In genomic region chr8:70725792-70726447, GRCm38 (mm10) we compare ENCODE assay signal across 10 mouse cellular contexts. TPM values are rescaled to one million over a fixed set of nuclear protein-coding genes. Genes with fewer than 3 reads are reported as not detected.
DNase-seq lines count a peak whose midpoint lies in the region; ATAC-seq and TF ChIP-seq lines count a peak whose summit lies in the region.
"Had no signal": no experiment of that assay in that cellular context is flagged by ENCODE, and none has a peak within 500 bp of the region (broad histone marks: within the 10 kb centered on the region; RNA-seq: fewer than 3 reads in every experiment).

No protein-coding gene starts in this region.

- H3K9me3 ChIP-seq in heart, embryonic 11.5 days (replicated peaks; ENCODE audit: control insufficient read depth, low read length), result no peaks in the 10 kb centered on the region
- H3K9me3 ChIP-seq in forebrain, postnatal 0 days (ENCODE audit: low read length), result no peaks in the 10 kb centered on the region
- H3K9me3 ChIP-seq: limb, embryonic 13.5 days had no signal

- H3K27ac ChIP-seq in heart, embryonic 11.5 days (ENCODE audit: low read depth, low read length), result no peak overlapping the region
- no peak overlapping the region for H3K27ac ChIP-seq in forebrain, postnatal 0 days (ENCODE audit: low read depth, low read length)
- H3K27ac ChIP-seq: limb, embryonic 13.5 days had no signal

- H3K27me3 ChIP-seq in heart, embryonic 11.5 days (ENCODE audit: control insufficient read depth, insufficient read depth, low read length), result peaks cover 49% of the 10 kb centered on the region
- H3K27me3 ChIP-seq in forebrain, postnatal 0 days (ENCODE audit: insufficient read depth, low read length), result peaks cover 18% of the 10 kb centered on the region

- ATAC-seq in heart, embryonic 11.5 days (replicated peaks; ENCODE audit: insufficient number of reproducible peaks, low FRiP score, low TSS enrichment), result no peak
- ATAC-seq in forebrain, postnatal 0 days, result no peak
- ATAC-seq: activated CD4-positive, CD25-positive, alpha-beta regulatory T cell, adult 4 months had no signal

- H3K4me3 ChIP-seq in heart, embryonic 11.5 days (ENCODE audit: low read depth, low read length), result no peak overlapping the region
- H3K4me3 ChIP-seq in forebrain, postnatal 0 days (ENCODE audit: low read depth, low read length), result no peak overlapping the region
- H3K4me3 ChIP-seq: limb, embryonic 13.5 days had no signal

- H3K9ac ChIP-seq in heart, embryonic 11.5 days (ENCODE audit: low read depth, low read length), result no peak overlapping the region
- H3K9ac ChIP-seq in forebrain, postnatal 0 days, result no peak overlapping the region
- H3K9ac ChIP-seq: limb, embryonic 13.5 days had no signal

- 23% methylated on average over 14 of the region's 14 CpGs for WGBS in heart, embryonic 11.5 days (ENCODE audit: insufficient replicate concordance)
- 35% methylated on average over 14 of the region's 14 CpGs for WGBS in forebrain, postnatal 0 days

- H3K4me1 ChIP-seq in heart, embryonic 11.5 days (ENCODE audit: control insufficient read depth, insufficient read depth, low read length), result no peaks in the 10 kb centered on the region
- H3K4me1 ChIP-seq in forebrain, postnatal 0 days (ENCODE audit: insufficient read depth), result no peaks in the 10 kb centered on the region

- no peak overlapping the region for H3K4me2 ChIP-seq in heart, embryonic 11.5 days
- no peak overlapping the region for H3K4me2 ChIP-seq in forebrain, postnatal 0 days (ENCODE audit: low read depth)
- H3K4me2 ChIP-seq: limb, embryonic 13.5 days had no signal

- intact Hi-C loops in heart, postnatal 14 days (cut with DNase I), result no loop called here

- H3K36me3 ChIP-seq in heart, embryonic 11.5 days (ENCODE audit: control insufficient read depth, insufficient read depth, low read length), result no peaks in the 10 kb centered on the region
- no peaks in the 10 kb centered on the region for H3K36me3 ChIP-seq in forebrain, postnatal 0 days (ENCODE audit: insufficient read depth)
- H3K36me3 ChIP-seq: limb, embryonic 13.5 days had no signal

- DNase-seq in heart, postnatal 14 days, result peak; percentile 51 to 64
- DNase-seq in ES-CJ7 (ENCODE audit: low read depth, low spot score), result peak; percentile 50
- peak; percentile 54 for DNase-seq in adrenal gland, postnatal 25 days
- peak; percentile 84 to 86 for DNase-seq in kidney, postnatal 4 days
- DNase-seq in cerebellum, postnatal 4 days (ENCODE audit: low spot score in 2 of 2), result no peak
- no peak for DNase-seq in forebrain, postnatal 0 days

- no peak for TF ChIP-seq CTCF in forebrain, postnatal 0 days (IDR thresholded peaks at IDR 0.05; ENCODE audit: low read depth)

RNA-seq across cellular contexts. Expression of gene Pde4c, which starts 2.4 kb away (rescaled TPM):
- 1 to 10 TPM; 4.5 to 4.6 TPM for total RNA-seq in heart, postnatal 14 days (2021)
- polyA plus RNA-seq in heart, embryonic 11.5 days (2014; fragmentation: Nextera tagmentation; extraction: Ambion mirVana), result not detected in 2 replicates
- 0.55 and 1.3 TPM in 2 replicates for total RNA-seq in adrenal gland, postnatal 25 days (2021)
- total RNA-seq in forebrain, postnatal 0 days (2014; rRNA removed), result 0.48 and 0.62 TPM in 2 replicates
- 0.10 and 0.23 TPM in 2 replicates for polyA plus RNA-seq in forebrain, postnatal 0 days (2015; fragmentation: Nextera tagmentation; extraction: Ambion mirVana)

RNA-seq across cellular contexts. Expression of gene Gm3336, which starts 7.6 kb away (rescaled TPM):
- not detected for total RNA-seq in heart, postnatal 14 days (2021)
- polyA plus RNA-seq in heart, embryonic 11.5 days (2014; fragmentation: Nextera tagmentation; extraction: Ambion mirVana), result not detected in 2 replicates
- total RNA-seq in adrenal gland, postnatal 25 days (2021), result not detected in 2 replicates
- total RNA-seq in forebrain, postnatal 0 days (2014; rRNA removed), result not detected in 2 replicates
- not detected in 2 replicates for polyA plus RNA-seq in forebrain, postnatal 0 days (2015; fragmentation: Nextera tagmentation; extraction: Ambion mirVana)
- total RNA-seq: megakaryocyte-erythroid progenitor cell, adult 5-6 weeks had no signal
- polyA plus RNA-seq: activated CD4-positive, CD25-positive, alpha-beta regulatory T cell, adult 4 months; limb, embryonic 13.5 days had no signal

RNA-seq across cellular contexts. Expression of gene Iqcn, which starts 22.7 kb away (rescaled TPM):
- total RNA-seq in heart, postnatal 14 days (2021), result under 1 TPM; 0.10 to 0.12 TPM
- polyA plus RNA-seq in heart, embryonic 11.5 days (2014; fragmentation: Nextera tagmentation; extraction: Ambion mirVana), result not detected in 2 replicates
- total RNA-seq in adrenal gland, postnatal 25 days (2021), result 0.15 and 0.19 TPM in 2 replicates
- 0.33 TPM in 1 of 2 replicates, not detected in the other for total RNA-seq in forebrain, postnatal 0 days (2014; rRNA removed)
- polyA plus RNA-seq in forebrain, postnatal 0 days (2015; fragmentation: Nextera tagmentation; extraction: Ambion mirVana), result 0.03 and 0.08 TPM in 2 replicates
- total RNA-seq: megakaryocyte-erythroid progenitor cell, adult 5-6 weeks had no signal
- polyA plus RNA-seq: activated CD4-positive, CD25-positive, alpha-beta regulatory T cell, adult 4 months; limb, embryonic 13.5 days had no signal

RNA-seq across cellular contexts. Expression of gene Jund, which starts 27.2 kb away (rescaled TPM):
- total RNA-seq in heart, postnatal 14 days (2021), result 100 to 1,000 TPM; 159 to 162 TPM
- 97.8 and 102 TPM in 2 replicates for polyA plus RNA-seq in heart, embryonic 11.5 days (2014; fragmentation: Nextera tagmentation; extraction: Ambion mirVana)
- total RNA-seq in adrenal gland, postnatal 25 days (2021), result 191 and 217 TPM in 2 replicates
- total RNA-seq in forebrain, postnatal 0 days (2014; rRNA removed), result 333 and 392 TPM in 2 replicates
- polyA plus RNA-seq in forebrain, postnatal 0 days (2015; fragmentation: Nextera tagmentation; extraction: Ambion mirVana), result 108 and 114 TPM in 2 replicates

RNA-seq across cellular contexts. Expression of gene Rab3a, which starts 28.6 kb away (rescaled TPM):
- 10 to 100 TPM; 51.6 to 51.9 TPM for total RNA-seq in heart, postnatal 14 days (2021)
- 16.2 and 21.3 TPM in 2 replicates for polyA plus RNA-seq in heart, embryonic 11.5 days (2014; fragmentation: Nextera tagmentation; extraction: Ambion mirVana)
- 65.2 and 89.6 TPM in 2 replicates for total RNA-seq in adrenal gland, postnatal 25 days (2021)
- 450 and 499 TPM in 2 replicates for total RNA-seq in forebrain, postnatal 0 days (2014; rRNA removed)
- 632 and 673 TPM in 2 replicates for polyA plus RNA-seq in forebrain, postnatal 0 days (2015; fragmentation: Nextera tagmentation; extraction: Ambion mirVana)

Comparison
In these comparisons a context has a peak if more than half of its experiments do, and no peak if none do; other contexts are left out.
1. DNase-seq: peak in heart, postnatal 14 days (2 of 2), ES-CJ7 (single experiment), adrenal gland, postnatal 25 days (single experiment) and kidney, postnatal 4 days (2 of 2); none in cerebellum, postnatal 4 days (0 of 2) and forebrain, postnatal 0 days (single experiment).